Mouse (Mus musculus) embryo, embryonic 11 days (tissue): ENCODE data around the gene Dock11.
A peak's percentile ranks its signal among the peaks of the same experiment; 100 is the strongest.

Experiments
- DNase-seq: peaks from one replicate; pipeline ENCODE4 v3.0.0-alpha.2; 2015

Gene Dock11

GRCm38 (mm10) chrX:35951945-35952344, 63.3 kb downstream of the Dock11 start:
- DNase-seq: no peak

- no peak for DNase-seq
These were observed 64.0 kb downstream of the Dock11 start for GRCm38 (mm10) chrX:35952521-35953095.

- DNase-seq: no peak
These were observed 67.6 kb downstream of the Dock11 start for GRCm38 (mm10) chrX:35956236-35956635.

- no peak for DNase-seq
These were observed 74.5 kb downstream of the Dock11 start for GRCm38 (mm10) chrX:35963087-35963486.

- no peak for DNase-seq
These were observed 80.6 kb downstream of the Dock11 start for GRCm38 (mm10) chrX:35969276-35969675.

- DNase-seq: no peak
These were observed 88.0 kb downstream of the Dock11 start for GRCm38 (mm10) chrX:35976657-35977056.

GRCm38 (mm10) chrX:35987981-35988380, 99.3 kb downstream of the Dock11 start:
- DNase-seq: no peak

- DNase-seq: no peak
These were observed 102.0 kb downstream of the Dock11 start for GRCm38 (mm10) chrX:35990508-35991095.

GRCm38 (mm10) chrX:35994226-35994625, 105.6 kb downstream of the Dock11 start:
- DNase-seq: no peak

GRCm38 (mm10) chrX:35997004-35997403, 108.4 kb downstream of the Dock11 start:
- DNase-seq: peak; percentile 28

- no peak for DNase-seq
These were observed 109.3 kb downstream of the Dock11 start for GRCm38 (mm10) chrX:35997793-35998419.

GRCm38 (mm10) chrX:36025651-36026050, 137.0 kb downstream of the Dock11 start:
- no peak for DNase-seq

- DNase-seq: no peak
These were observed 142.5 kb downstream of the Dock11 start for GRCm38 (mm10) chrX:36031113-36031512.

GRCm38 (mm10) chrX:36034045-36034444, 145.4 kb downstream of the Dock11 start:
- DNase-seq: no peak

- no peak for DNase-seq
These were observed 157.1 kb downstream of the Dock11 start for GRCm38 (mm10) chrX:36045731-36046130.

GRCm38 (mm10) chrX:36047451-36047850, 158.8 kb downstream of the Dock11 start:
- no peak for DNase-seq

GRCm38 (mm10) chrX:36050312-36050711, 161.7 kb downstream of the Dock11 start:
- DNase-seq: no peak

- no peak for DNase-seq
These were observed 185.4 kb downstream of the Dock11 start for GRCm38 (mm10) chrX:36073997-36074396.

- no peak for DNase-seq
These were observed 188.5 kb downstream of the Dock11 start for GRCm38 (mm10) chrX:36077164-36077563.

- DNase-seq: no peak
These were observed 194.3 kb downstream of the Dock11 start for GRCm38 (mm10) chrX:36082917-36083316.

- DNase-seq: no peak
These were observed 200.0 kb downstream of the Dock11 start for GRCm38 (mm10) chrX:36088464-36089256.

- DNase-seq: no peak
These were observed 212.3 kb downstream of the Dock11 start for GRCm38 (mm10) chrX:36100883-36101282.

GRCm38 (mm10) chrX:36101318-36101717, 212.7 kb downstream of the Dock11 start:
- no peak for DNase-seq

GRCm38 (mm10) chrX:36108601-36109000, 220.0 kb downstream of the Dock11 start:
- DNase-seq: no peak
